25 mouse cellular contexts compared by ENCODE assay signal in the genomic region with DNA sequence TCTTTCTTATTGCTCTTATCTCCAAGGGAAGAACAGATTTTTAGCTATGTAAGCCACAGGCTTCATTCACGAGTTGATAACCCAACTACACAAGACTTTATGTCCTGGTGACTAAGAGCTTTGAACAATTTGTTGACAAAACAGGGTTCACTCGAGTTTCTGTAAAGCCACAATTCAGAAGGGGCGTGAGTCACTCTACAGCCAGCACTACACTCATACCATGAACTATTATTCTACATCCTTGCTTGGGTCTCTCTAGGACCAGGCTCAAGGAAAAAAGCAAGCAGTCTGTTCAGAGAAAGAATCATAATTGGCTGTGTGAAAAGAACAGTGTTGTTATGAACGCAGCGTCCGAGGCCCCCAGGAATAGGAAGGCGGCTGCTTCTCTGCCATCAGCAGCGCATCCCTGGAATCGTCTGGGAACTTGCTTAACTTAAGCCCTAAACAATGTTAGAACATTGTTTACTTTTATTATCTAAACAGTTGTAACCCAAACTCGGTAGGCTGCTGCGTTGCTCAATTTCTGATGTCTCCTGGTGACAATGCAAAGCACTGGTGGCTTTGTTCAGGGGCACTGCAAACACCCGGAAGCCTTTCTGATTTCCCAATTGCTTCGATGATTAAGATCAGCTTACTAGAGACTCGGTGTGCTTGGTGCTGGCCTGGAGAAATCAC. TPM values are rescaled to one million over a fixed set of nuclear protein-coding genes. Genes with fewer than 3 reads are reported as not detected.
A peak's percentile ranks its signal among the peaks of the same experiment; 100 is the strongest.
DNase-seq lines count a peak whose midpoint lies in the region; ATAC-seq and TF ChIP-seq lines count a peak whose summit lies in the region.
"Had no signal": no experiment of that assay in that cellular context is flagged by ENCODE, and none has a peak within 500 bp of the region (broad histone marks: within the 10 kb centered on the region; RNA-seq: fewer than 3 reads in every experiment).

No protein-coding gene starts in this region.

- ATAC-seq in lung, embryonic 14.5 days (ENCODE audit: insufficient read depth): peak; percentile 55; the same call in 1 of the 2 replicates
- ATAC-seq in stomach, embryonic 14.5 days (ENCODE audit: insufficient number of reproducible peaks, insufficient read depth, low FRiP score, low read depth): no peak
- ATAC-seq: forebrain, embryonic 14.5 days; inflammation-experienced regulatory T-cells, adult 6 months; Patski had no signal

- WGBS in lung, embryonic 14.5 days: 22% methylated on average over 14 of the region's 14 CpGs
- 28% methylated on average over 14 of the region's 14 CpGs for WGBS in stomach, embryonic 14.5 days

- no peaks in the 10 kb centered on the region for H3K9me3 ChIP-seq in lung, embryonic 14.5 days (ENCODE audit: low read depth, low read length)
- no peaks in the 10 kb centered on the region for H3K9me3 ChIP-seq in stomach, embryonic 14.5 days (ENCODE audit: control insufficient read depth, low read depth, low read length)
- H3K9me3 ChIP-seq: embryonic facial prominence, embryonic 12.5 days; hindbrain, embryonic 12.5 days; liver, embryonic 15.5 days; neural tube, embryonic 12.5 days had no signal

- no peak for TF ChIP-seq POLR2A in brain, embryonic 14.5 days (IDR thresholded peaks at IDR 0.05; ENCODE audit: borderline replicate concordance, extremely low read depth, insufficient read depth, insufficient read length, poor library complexity, severe bottlenecking)

- H3K4me1 ChIP-seq in lung, embryonic 14.5 days (ENCODE audit: insufficient read depth): 0 out of 2 replicates have a peak, but pooled peaks cover 3% of the 10 kb centered on the region
- H3K4me1 ChIP-seq in stomach, embryonic 14.5 days (ENCODE audit: control insufficient read depth, insufficient read depth, low read length): peaks cover 4% of the 10 kb centered on the region; the same call in 1 of the 2 replicates
- H3K4me1 ChIP-seq: embryonic facial prominence, embryonic 12.5 days; hindbrain, embryonic 12.5 days; liver, embryonic 15.5 days; neural tube, embryonic 12.5 days had no signal

- TF ChIP-seq CTCF in lung, embryonic 14.5 days (IDR thresholded peaks at IDR 0.05; ENCODE audit: low read depth): no peak
- no peak for TF ChIP-seq CTCF in brain, embryonic 14.5 days (IDR thresholded peaks at IDR 0.05; ENCODE audit: borderline replicate concordance, extremely low read depth, insufficient read depth, insufficient read length)

- no peak overlapping the region for H3K9ac ChIP-seq in lung, embryonic 14.5 days
- H3K9ac ChIP-seq in stomach, embryonic 14.5 days (replicated peaks; ENCODE audit: low read depth, low read length): no peak overlapping the region
- H3K9ac ChIP-seq: embryonic facial prominence, embryonic 12.5 days; hindbrain, embryonic 12.5 days; liver, embryonic 15.5 days; neural tube, embryonic 12.5 days had no signal

- H3K27me3 ChIP-seq in lung, embryonic 14.5 days (ENCODE audit: insufficient read depth, low read length): no peaks in the 10 kb centered on the region
- H3K27me3 ChIP-seq in stomach, embryonic 14.5 days (ENCODE audit: control insufficient read depth, insufficient read depth, low read length): no peaks in the 10 kb centered on the region
- H3K27me3 ChIP-seq: embryonic facial prominence, embryonic 12.5 days; hindbrain, embryonic 12.5 days; liver, embryonic 15.5 days; neural tube, embryonic 12.5 days; Patski had no signal

- no peak overlapping the region for H3K27ac ChIP-seq in lung, embryonic 14.5 days (ENCODE audit: low read depth)
- no peak overlapping the region for H3K27ac ChIP-seq in stomach, embryonic 14.5 days (ENCODE audit: low read length)
- H3K27ac ChIP-seq: embryonic facial prominence, embryonic 12.5 days; hindbrain, embryonic 12.5 days; liver, embryonic 15.5 days; neural tube, embryonic 12.5 days had no signal

- intact Hi-C loops in heart, postnatal 10 days (cut with DNase I): no loop called here

- DNase-seq in lung, embryonic 14.5 days: peak; percentile 67
- no peak for DNase-seq in lung, postnatal 25 days (ENCODE audit: low spot score)
- peak; percentile 7 for DNase-seq in 3134 (ENCODE audit: extremely low read depth, insufficient read length, low spot score)
- DNase-seq in brain, embryonic 14.5 days (ENCODE audit: low read depth): peak; percentile 26
- DNase-seq in cerebellum, adult 11-12 months: no peak
- DNase-seq in heart, postnatal 10 days: no peak
- DNase-seq: adrenal gland, adult 8-10 months; cerebellum, adult 9-11 months; gastrocnemius, postnatal 14 days; layer of hippocampus, postnatal 36 days; thymus, postnatal 36 days had no signal

- H3K36me3 ChIP-seq in lung, embryonic 14.5 days (ENCODE audit: insufficient read depth): no peaks in the 10 kb centered on the region
- H3K36me3 ChIP-seq in stomach, embryonic 14.5 days (ENCODE audit: control insufficient read depth, insufficient read depth, low read length): no peaks in the 10 kb centered on the region
- H3K36me3 ChIP-seq: embryonic facial prominence, embryonic 12.5 days; hindbrain, embryonic 12.5 days; liver, embryonic 15.5 days; neural tube, embryonic 12.5 days had no signal

- no peak overlapping the region for H3K4me3 ChIP-seq in lung, embryonic 14.5 days (ENCODE audit: low read depth, low read length)
- no peak overlapping the region for H3K4me3 ChIP-seq in stomach, embryonic 14.5 days (ENCODE audit: low read depth, low read length)
- H3K4me3 ChIP-seq: embryonic facial prominence, embryonic 12.5 days; erythroblast, embryonic 14.5 days; hindbrain, embryonic 12.5 days; liver, embryonic 15.5 days; neural tube, embryonic 12.5 days had no signal

- H3K4me2 ChIP-seq in lung, embryonic 14.5 days: peak overlapping the region; percentile 42
- H3K4me2 ChIP-seq in stomach, embryonic 14.5 days (replicated peaks; ENCODE audit: low read depth, low read length): peak overlapping the region; percentile 32
- H3K4me2 ChIP-seq: embryonic facial prominence, embryonic 12.5 days; hindbrain, embryonic 12.5 days; liver, embryonic 15.5 days; neural tube, embryonic 12.5 days had no signal

RNA-seq across cellular contexts. Expression of a gene that starts 9.5 kb away (rescaled TPM):
- 0.08 TPM in 1 of 2 replicates, not detected in the other for polyA plus RNA-seq in lung, embryonic 14.5 days (2014; fragmentation: Nextera tagmentation; extraction: Ambion mirVana)
- not detected in 2 replicates for polyA plus RNA-seq in brain, embryonic 14.5 days (2012; rRNA removed)
- polyA plus RNA-seq in stomach, embryonic 14.5 days (2014; fragmentation: Nextera tagmentation; extraction: Ambion mirVana): 0.07 and 0.17 TPM in 2 replicates
- total RNA-seq in heart, postnatal 10 days (2021): not detected
- total RNA-seq: adrenal gland, adult 8-10 months; gastrocnemius, postnatal 14 days; heart, adult 8-10 months; layer of hippocampus, postnatal 36 days; megakaryocyte-erythroid progenitor cell, adult 5-6 weeks; monocyte, adult 5-6 weeks had no signal
- polyA plus RNA-seq: embryonic facial prominence, embryonic 12.5 days; erythroblast, embryonic 14.5 days; hindbrain, embryonic 12.5 days; inflammation-experienced regulatory T-cells, adult 6 months; kidney, embryonic 16.5 days; limb, embryonic 14.5 days; liver, embryonic 15.5 days; neural tube, embryonic 12.5 days; Patski had no signal

Comparison
In these comparisons a context has a peak if more than half of its experiments do, and no peak if none do; other contexts are left out.
1. DNase-seq: peak in lung, embryonic 14.5 days (single experiment), 3134 (single experiment) and brain, embryonic 14.5 days (single experiment); none in lung, postnatal 25 days (single experiment), cerebellum, adult 11-12 months (single experiment) and heart, postnatal 10 days (0 of 2).